Mouse (Mus musculus): ENCODE measurements at regions not wholly inside any gene's neighbourhood (a gene's known extent, or its start where the extent isn't known, plus 50 kb on each side); places are given as distances from the start of the nearest gene placed in this dataset.
A peak's percentile ranks its signal among the peaks of the same experiment; 100 is the strongest.

GRCm38 (mm10) chr2:137942753-137943152, 313.6 kb upstream of the Btbd3 start:
- ATAC-seq (ENCODE audit: low FRiP score, low TSS enrichment), result no peak
- peak; percentile 90 for TF ChIP-seq CTCF (IDR thresholded peaks at IDR 0.05; ENCODE audit: low read depth)
- no peak for TF ChIP-seq EP300 (optimal IDR thresholded peaks at IDR 0.05)
- H3K4me1 ChIP-seq (replicated peaks; ENCODE audit: control insufficient read depth, insufficient read depth), result no peaks in the 10 kb centered on the region
- peak; percentile 77 for DNase-seq (ENCODE audit: low spot score)
- H3K9me3 ChIP-seq (ENCODE audit: control insufficient read depth, low read length), result no peaks in the 10 kb centered on the region
- H3K9ac ChIP-seq (ENCODE audit: low read length), result no peak overlapping the region
- H3K4me2 ChIP-seq (replicated peaks; ENCODE audit: low read depth), result no peak overlapping the region
- H3K4me3 ChIP-seq (ENCODE audit: low read depth, low read length), result no peak overlapping the region
- no peak overlapping the region for H3K27ac ChIP-seq (replicated peaks)
- 3% methylated on average over 7 of the region's 7 CpGs for WGBS
- H3K36me3 ChIP-seq (ENCODE audit: control insufficient read depth, insufficient read depth, low read length), result no peaks in the 10 kb centered on the region
- H3K27me3 ChIP-seq (ENCODE audit: control insufficient read depth, insufficient read depth, low read length), result no peaks in the 10 kb centered on the region

- no peak overlapping the region for H3K9ac ChIP-seq (ENCODE audit: low read length)
- no peak overlapping the region for H3K27ac ChIP-seq (replicated peaks)
- no peak for ATAC-seq (ENCODE audit: low FRiP score, low TSS enrichment)
- no peak overlapping the region for H3K4me3 ChIP-seq (ENCODE audit: low read depth, low read length)
- H3K36me3 ChIP-seq (ENCODE audit: control insufficient read depth, insufficient read depth, low read length), result no peaks in the 10 kb centered on the region
- TF ChIP-seq EP300 (optimal IDR thresholded peaks at IDR 0.05), result no peak
- no peak for TF ChIP-seq CTCF (IDR thresholded peaks at IDR 0.05; ENCODE audit: low read depth)
- no peaks in the 10 kb centered on the region for H3K4me1 ChIP-seq (replicated peaks; ENCODE audit: control insufficient read depth, insufficient read depth)
- H3K27me3 ChIP-seq (ENCODE audit: control insufficient read depth, insufficient read depth, low read length), result no peaks in the 10 kb centered on the region
- WGBS, result 73% methylated on average over 3 of the region's 3 CpGs
- no peak overlapping the region for H3K4me2 ChIP-seq (replicated peaks; ENCODE audit: low read depth)
- DNase-seq (ENCODE audit: low spot score), result no peak
- no peaks in the 10 kb centered on the region for H3K9me3 ChIP-seq (ENCODE audit: control insufficient read depth, low read length)
These were observed 316.8 kb upstream of the Btbd3 start for GRCm38 (mm10) chr2:137939591-137939990.

GRCm38 (mm10) chr2:137938831-137939480, 317.4 kb upstream of the Btbd3 start:
- DNase-seq (ENCODE audit: low spot score) (no peak), ATAC-seq (ENCODE audit: low FRiP score, low TSS enrichment) (no peak)
- Histone ChIP-seq H3K27ac (replicated peaks) (no peak overlapping the region), H3K4me1 (replicated peaks; ENCODE audit: control insufficient read depth, insufficient read depth) (no peaks in the 10 kb centered on the region), H3K9ac (ENCODE audit: low read length) (no peak overlapping the region), H3K4me2 (replicated peaks; ENCODE audit: low read depth) (no peak overlapping the region), H3K36me3 (ENCODE audit: control insufficient read depth, insufficient read depth, low read length) (no peaks in the 10 kb centered on the region), H3K27me3 (ENCODE audit: control insufficient read depth, insufficient read depth, low read length) (no peaks in the 10 kb centered on the region), H3K4me3 (ENCODE audit: low read depth, low read length) (no peak overlapping the region), H3K9me3 (ENCODE audit: control insufficient read depth, low read length) (no peaks in the 10 kb centered on the region)
- TF ChIP-seq CTCF (IDR thresholded peaks at IDR 0.05; ENCODE audit: low read depth) (no peak), EP300 (optimal IDR thresholded peaks at IDR 0.05) (no peak)
- WGBS, result 60% methylated on average over 7 of the region's 7 CpGs

- ATAC-seq (ENCODE audit: low FRiP score, low TSS enrichment), result no peak
- Histone ChIP-seq H3K4me3 (ENCODE audit: low read depth, low read length) (no peak overlapping the region), H3K27me3 (ENCODE audit: control insufficient read depth, insufficient read depth, low read length) (no peaks in the 10 kb centered on the region), H3K27ac (replicated peaks) (no peak overlapping the region), H3K9ac (ENCODE audit: low read length) (no peak overlapping the region), H3K9me3 (ENCODE audit: control insufficient read depth, low read length) (no peaks in the 10 kb centered on the region), H3K4me1 (replicated peaks; ENCODE audit: control insufficient read depth, insufficient read depth) (no peaks in the 10 kb centered on the region), H3K36me3 (ENCODE audit: control insufficient read depth, insufficient read depth, low read length) (no peaks in the 10 kb centered on the region), H3K4me2 (replicated peaks; ENCODE audit: low read depth) (no peak overlapping the region)
- no peak for DNase-seq (ENCODE audit: low spot score)
- WGBS, result 45% methylated on average over 2 of the region's 2 CpGs
- TF ChIP-seq CTCF (IDR thresholded peaks at IDR 0.05; ENCODE audit: low read depth), result no peak
- no peak for TF ChIP-seq EP300 (optimal IDR thresholded peaks at IDR 0.05)
These were observed 319.8 kb upstream of the Btbd3 start for GRCm38 (mm10) chr2:137936613-137937012.

- TF ChIP-seq EP300 (optimal IDR thresholded peaks at IDR 0.05), result no peak
- TF ChIP-seq CTCF (IDR thresholded peaks at IDR 0.05; ENCODE audit: low read depth), result no peak
- DNase-seq (ENCODE audit: low spot score), result no peak
- no peak overlapping the region for H3K4me2 ChIP-seq (replicated peaks; ENCODE audit: low read depth)
- ATAC-seq (ENCODE audit: low FRiP score, low TSS enrichment), result no peak
- no peaks in the 10 kb centered on the region for H3K9me3 ChIP-seq (ENCODE audit: control insufficient read depth, low read length)
- H3K4me1 ChIP-seq (replicated peaks; ENCODE audit: control insufficient read depth, insufficient read depth), result no peaks in the 10 kb centered on the region
- no peak overlapping the region for H3K9ac ChIP-seq (ENCODE audit: low read length)
- WGBS, result 83% methylated on average over 2 of the region's 2 CpGs
- no peak overlapping the region for H3K4me3 ChIP-seq (ENCODE audit: low read depth, low read length)
- H3K36me3 ChIP-seq (ENCODE audit: control insufficient read depth, insufficient read depth, low read length), result no peaks in the 10 kb centered on the region
- H3K27ac ChIP-seq (replicated peaks), result no peak overlapping the region
- no peaks in the 10 kb centered on the region for H3K27me3 ChIP-seq (ENCODE audit: control insufficient read depth, insufficient read depth, low read length)
These were observed 323.4 kb upstream of the Btbd3 start for GRCm38 (mm10) chr2:137932931-137933330.

- 70% methylated on average over 4 of the region's 4 CpGs for WGBS
These were observed 323.9 kb upstream of the Btbd3 start for GRCm38 (mm10) chr2:137932488-137932887.

More at GRCm38 (mm10) chr2:137932488-137932887, 323.9 kb upstream of the Btbd3 start:
- DNase-seq (ENCODE audit: low spot score) (no peak), ATAC-seq (ENCODE audit: low FRiP score, low TSS enrichment) (no peak)
- Histone ChIP-seq H3K4me2 (replicated peaks; ENCODE audit: low read depth) (no peak overlapping the region), H3K9me3 (ENCODE audit: control insufficient read depth, low read length) (no peaks in the 10 kb centered on the region), H3K27ac (replicated peaks) (no peak overlapping the region), H3K36me3 (ENCODE audit: control insufficient read depth, insufficient read depth, low read length) (no peaks in the 10 kb centered on the region), H3K27me3 (ENCODE audit: control insufficient read depth, insufficient read depth, low read length) (no peaks in the 10 kb centered on the region), H3K4me3 (ENCODE audit: low read depth, low read length) (no peak overlapping the region), H3K4me1 (replicated peaks; ENCODE audit: control insufficient read depth, insufficient read depth) (no peaks in the 10 kb centered on the region), H3K9ac (ENCODE audit: low read length) (no peak overlapping the region)
- no peak for TF ChIP-seq CTCF (IDR thresholded peaks at IDR 0.05; ENCODE audit: low read depth)
- no peak for TF ChIP-seq EP300 (optimal IDR thresholded peaks at IDR 0.05)

Measured in stomach, postnatal 0 days (tissue).